Mouse (Mus musculus) T-cell, adult 2 months (primary cell): ENCODE data around the gene Prss57.

ENCODE experiments used
- DNase-seq: peaks from one replicate; pipeline ENCODE4 v3.0.0; 2022; ENCODE audit warnings: low spot score

The Prss57 gene

GRCm38 (mm10) chr10:79806972-79807371 is 16.2 kb upstream of the Prss57 start:
- no peak for DNase-seq

GRCm38 (mm10) chr10:79806331-79806730 is 15.6 kb upstream of the Prss57 start:
- no peak for DNase-seq

- DNase-seq = no peak
Observed at GRCm38 (mm10) chr10:79805636-79806035, 14.9 kb upstream of the Prss57 start.

- no peak for DNase-seq
Observed at GRCm38 (mm10) chr10:79803716-79804323, 13.1 kb upstream of the Prss57 start.

- no peak for DNase-seq
Observed at GRCm38 (mm10) chr10:79802331-79802971, 11.7 kb upstream of the Prss57 start.

GRCm38 (mm10) chr10:79801837-79802236 is 11.1 kb upstream of the Prss57 start:
- no peak for DNase-seq

- no peak for DNase-seq
Observed at GRCm38 (mm10) chr10:79800508-79800907, 9.7 kb upstream of the Prss57 start.

GRCm38 (mm10) chr10:79798289-79798928 is 7.6 kb upstream of the Prss57 start:
- no peak for DNase-seq

- no peak for DNase-seq
Observed at GRCm38 (mm10) chr10:79797326-79797725, 6.6 kb upstream of the Prss57 start.

- no peak for DNase-seq
Observed at GRCm38 (mm10) chr10:79795905-79796304, 5.1 kb upstream of the Prss57 start.

GRCm38 (mm10) chr10:79794491-79794931 is 3.8 kb upstream of the Prss57 start:
- DNase-seq = no peak

GRCm38 (mm10) chr10:79793738-79794490 is 3.2 kb upstream of the Prss57 start:
- no peak for DNase-seq

- peak; percentile 67 for DNase-seq
Observed at GRCm38 (mm10) chr10:79793051-79793737, 2.4 kb upstream of the Prss57 start, which contains the start of gene Palm. Palm (plus strand) TSS chr10:79793572.

- no peak for DNase-seq
Observed at GRCm38 (mm10) chr10:79792339-79793040, 1.7 kb upstream of the Prss57 start.

- no peak for DNase-seq
Observed at GRCm38 (mm10) chr10:79789581-79789980, 1.2 kb downstream of the Prss57 start.

- DNase-seq = peak; percentile 69
Observed at GRCm38 (mm10) chr10:79788386-79789158, 2.2 kb downstream of the Prss57 start.

- peak; percentile 46 for DNase-seq
Observed at GRCm38 (mm10) chr10:79783920-79784800, 6.6 kb downstream of the Prss57 start.

GRCm38 (mm10) chr10:79783050-79783449 is 7.7 kb downstream of the Prss57 start:
- DNase-seq = no peak

- no peak for DNase-seq
Observed at GRCm38 (mm10) chr10:79781956-79782355, 8.8 kb downstream of the Prss57 start.
